Mouse (Mus musculus): Measurements from ENCODE around the gene Bola3.

DNA sequence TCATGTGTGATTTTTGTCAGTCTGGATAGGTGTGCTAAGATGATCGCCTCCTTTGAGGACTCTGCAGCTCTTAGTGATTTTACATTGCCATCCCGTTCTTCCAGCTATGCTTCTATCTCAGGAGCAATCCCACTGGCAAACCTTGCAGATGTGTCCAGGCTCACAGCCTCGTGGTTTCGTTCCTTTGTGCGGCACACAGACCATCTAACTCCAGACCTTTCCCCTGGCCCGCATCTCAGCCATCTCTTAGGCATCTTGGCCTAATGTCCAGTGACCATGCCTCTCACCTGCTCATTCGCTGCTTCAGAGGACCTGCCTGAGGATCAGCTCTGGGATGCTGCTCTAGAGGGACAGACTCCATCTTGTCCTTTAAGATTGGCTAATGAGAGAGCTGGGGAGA is 1.2 kb downstream of the Bola3 start:
- TF ChIP-seq GATA1 (IDR thresholded peaks at IDR 0.05; ENCODE audit: low read length), result no peak
- no peak for TF ChIP-seq TAL1 (IDR thresholded peaks at IDR 0.05; ENCODE audit: low read length)
